10 mouse cellular contexts compared by ENCODE assay signal in genomic region chr5:116389856-116390542, GRCm38 (mm10). TPM values are rescaled to one million over a fixed set of nuclear protein-coding genes. Genes with fewer than 3 reads are reported as not detected.
DNase-seq lines count a peak whose midpoint lies in the region; ATAC-seq and TF ChIP-seq lines count a peak whose summit lies in the region.
"Had no signal": no experiment of that assay in that cellular context is flagged by ENCODE, and none has a peak within 500 bp of the region (broad histone marks: within the 10 kb centered on the region; RNA-seq: fewer than 3 reads in every experiment).

No protein-coding gene starts in this region.

- no peaks in the 10 kb centered on the region for H3K9me3 ChIP-seq in midbrain, embryonic 13.5 days
- H3K9me3 ChIP-seq: liver, embryonic 15.5 days; stomach, embryonic 15.5 days had no signal

- TF ChIP-seq POLR2A in heart, adult 2 months (IDR thresholded peaks at IDR 0.05; ENCODE audit: insufficient read depth, low read depth, low read length) = no peak

- no peak overlapping the region for H3K27ac ChIP-seq in heart, adult 2 months
- no peak overlapping the region for H3K27ac ChIP-seq in gastrocnemius, adult 2 months
- peak overlapping the region; percentile 57; the same call in 1 of the 2 replicates for H3K27ac ChIP-seq in midbrain, embryonic 13.5 days
- H3K27ac ChIP-seq: liver, embryonic 15.5 days; stomach, embryonic 15.5 days had no signal

- no peaks in the 10 kb centered on the region for H3K27me3 ChIP-seq in heart, adult 2 months (ENCODE audit: control insufficient read depth, insufficient read depth, low read length)
- H3K27me3 ChIP-seq in midbrain, embryonic 13.5 days = no peaks in the 10 kb centered on the region
- H3K27me3 ChIP-seq: liver, embryonic 15.5 days; stomach, embryonic 15.5 days had no signal

- H3K9ac ChIP-seq in heart, adult 2 months (ENCODE audit: low read depth, low read length) = no peak overlapping the region
- no peak overlapping the region; the same call in 1 of the 2 replicates for H3K9ac ChIP-seq in midbrain, embryonic 13.5 days (replicated peaks)
- H3K9ac ChIP-seq: liver, embryonic 15.5 days; stomach, embryonic 15.5 days had no signal

- peak; percentile 28 to 54 for DNase-seq in heart, adult 2 months
- no peak for DNase-seq in heart, adult 8-10 months (ENCODE audit: low spot score)
- DNase-seq in adrenal gland, postnatal 10 days = peak; percentile 77
- DNase-seq in gastrocnemius, adult 2 months = peak; percentile 54
- peak; percentile 39 to 41 for DNase-seq in kidney, postnatal 36 days
- DNase-seq in thymus, adult 18-20 months = no peak

- 14% methylated on average over 15 of the region's 15 CpGs for WGBS in heart, adult 2 months
- WGBS in midbrain, embryonic 13.5 days = 47% methylated on average over 15 of the region's 15 CpGs

- H3K4me2 ChIP-seq in midbrain, embryonic 13.5 days (replicated peaks) = no peak overlapping the region
- H3K4me2 ChIP-seq: liver, embryonic 15.5 days; stomach, embryonic 15.5 days had no signal

- intact Hi-C loops in heart, adult 2 months (cut with DNase I) = loop anchor here (2.0 to 5.0 kb wide), 2 partner anchors 87 to 158 kb away; no protein-coding TSS in a partner anchor
- intact Hi-C loops in gastrocnemius, adult 2 months (cut with DNase I) = no loop called here

- H3K79me2 ChIP-seq in heart, adult 2 months (replicated peaks; ENCODE audit: control insufficient read depth, insufficient read depth, low read length) = no peaks in the 10 kb centered on the region

- no peak overlapping the region for H3K4me3 ChIP-seq in heart, adult 2 months
- no peak overlapping the region for H3K4me3 ChIP-seq in gastrocnemius, adult 2 months
- no peak overlapping the region for H3K4me3 ChIP-seq in midbrain, embryonic 13.5 days (replicated peaks)
- H3K4me3 ChIP-seq: liver, embryonic 15.5 days; stomach, embryonic 15.5 days had no signal

- no peaks in the 10 kb centered on the region for H3K36me3 ChIP-seq in heart, adult 2 months (ENCODE audit: control insufficient read depth, insufficient read depth, low read length)
- no peaks in the 10 kb centered on the region for H3K36me3 ChIP-seq in midbrain, embryonic 13.5 days
- H3K36me3 ChIP-seq: liver, embryonic 15.5 days; stomach, embryonic 15.5 days had no signal

- peaks cover 3% of the 10 kb centered on the region for H3K4me1 ChIP-seq in heart, adult 2 months (ENCODE audit: control insufficient read depth, insufficient read depth, low read length)
- H3K4me1 ChIP-seq in midbrain, embryonic 13.5 days (replicated peaks) = peaks cover 14% of the 10 kb centered on the region
- H3K4me1 ChIP-seq: liver, embryonic 15.5 days; stomach, embryonic 15.5 days had no signal

- TF ChIP-seq EP300 in heart, adult 2 months (IDR thresholded peaks at IDR 0.05; ENCODE audit: insufficient read depth, low read depth, low read length) = no peak

- TF ChIP-seq CTCF in heart, adult 2 months (IDR thresholded peaks at IDR 0.05) = no peak
- no peak for TF ChIP-seq CTCF in gastrocnemius, adult 2 months (IDR thresholded peaks at IDR 0.05)

- ATAC-seq in midbrain, embryonic 13.5 days = peak; percentile 95
- ATAC-seq in megakaryocyte-erythroid progenitor cell, adult 5-6 weeks (replicated peaks; ENCODE audit: low FRiP score, low TSS enrichment, poor library complexity, severe bottlenecking) = no peak

RNA-seq across cellular contexts. Expression of gene Hspb8, which starts 32.7 kb away (rescaled TPM):
- 100 to 1,000 TPM; 419 to 483 TPM for total RNA-seq in heart, adult 2 months (2021)
- 552 and 677 TPM in 2 replicates for polyA plus RNA-seq in heart, adult 2 months (2012; rRNA removed)
- total RNA-seq in heart, adult 8-10 months (2022) = 100 to 1,000 TPM; 427 to 604 (median 541) TPM
- 10 to 100 TPM; 39.3 to 41.3 TPM for total RNA-seq in adrenal gland, postnatal 10 days (2021)
- total RNA-seq in gastrocnemius, adult 2 months (2021) = 100 to 1,000 TPM; 234 to 341 TPM
- polyA plus RNA-seq in midbrain, embryonic 13.5 days (2015; fragmentation: Nextera tagmentation; extraction: Ambion mirVana) = 2.9 and 4.3 TPM in 2 replicates
- not detected in 2 replicates for total RNA-seq in megakaryocyte-erythroid progenitor cell, adult 5-6 weeks (2014; fragmentation: Nextera tagmentation)
- total RNA-seq in megakaryocyte-erythroid progenitor cell, adult 5-6 weeks (2017) = not detected in 2 replicates

Comparison
In these comparisons a context has a peak if more than half of its experiments do, and no peak if none do; other contexts are left out.
1. DNase-seq: peak in heart, adult 2 months (2 of 2), adrenal gland, postnatal 10 days (single experiment), gastrocnemius, adult 2 months (single experiment) and kidney, postnatal 36 days (2 of 2); none in heart, adult 8-10 months (single experiment) and thymus, adult 18-20 months (0 of 2).
2. RNA of gene Hspb8, which starts 32.7 kb away (total RNA-seq): 427 to 604 TPM in heart, adult 8-10 months, 419 to 483 TPM in heart, adult 2 months, 234 to 341 TPM in gastrocnemius, adult 2 months and 39.3 to 41.3 TPM in adrenal gland, postnatal 10 days; not detected in megakaryocyte-erythroid progenitor cell, adult 5-6 weeks; every median in the first group is over 10 times any median in the second.